8 mouse cellular contexts compared by ENCODE assay signal in genomic region chr11:3520919-3521318, GRCm38 (mm10).
"Had no signal": no experiment of that assay in that cellular context is flagged by ENCODE, and none has a peak within 500 bp of the region (broad histone marks: within the 10 kb centered on the region; RNA-seq: fewer than 3 reads in every experiment).

No protein-coding gene starts in this region.

- H3K4me3 ChIP-seq: left cerebral cortex, adult 2 months; limb, embryonic 15.5 days; liver, embryonic 12.5 days had no signal

- H3K4me2 ChIP-seq: limb, embryonic 15.5 days; liver, embryonic 12.5 days; lung, embryonic 14.5 days; midbrain, embryonic 11.5 days had no signal

- H3K27ac ChIP-seq: left cerebral cortex, adult 2 months; limb, embryonic 15.5 days; liver, embryonic 12.5 days had no signal

- H3K9ac ChIP-seq: limb, embryonic 15.5 days; liver, embryonic 12.5 days; lung, embryonic 14.5 days had no signal

- H3K9me3 ChIP-seq: limb, embryonic 15.5 days; liver, embryonic 12.5 days had no signal

- DNase-seq: lung, embryonic 14.5 days; lung, postnatal 10 days; thymus, postnatal 4 days had no signal

- ATAC-seq: liver, embryonic 12.5 days; midbrain, embryonic 16.5 days had no signal
